Mouse (Mus musculus): ENCODE measurements around the gene Sytl3.
"Not testable (repeated sequence)": the region's sequence is repeated elsewhere in the genome, so short reads cannot be mapped to it uniquely, and the experiment has no call there.

DNA sequence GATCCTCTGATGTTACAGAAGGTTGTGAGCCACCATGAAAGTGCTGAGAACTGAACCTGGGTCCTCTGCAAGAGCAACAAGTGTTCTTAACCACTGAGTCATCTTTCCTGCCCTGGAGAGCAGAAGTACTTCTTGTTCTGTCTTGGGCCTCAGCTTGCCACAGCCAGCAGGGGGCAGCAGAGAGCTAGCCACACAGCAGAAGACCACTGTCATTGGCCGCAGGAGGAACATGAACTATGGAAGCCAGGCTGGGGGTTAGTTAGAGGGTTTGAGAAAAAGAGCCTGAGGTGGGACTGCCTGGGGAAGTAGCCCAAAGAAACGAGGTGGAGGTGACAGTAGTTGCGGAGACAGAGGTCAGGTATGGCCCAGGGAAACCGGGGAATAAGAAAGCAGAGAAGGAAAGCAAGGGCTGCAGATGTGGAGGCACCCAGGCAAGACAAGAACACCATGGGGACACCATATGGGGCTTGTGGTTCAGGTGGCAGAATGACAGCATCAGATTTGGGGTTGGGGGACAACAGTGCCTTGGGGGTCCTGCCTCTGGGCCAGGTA lies 38.4 kb downstream of the Sytl3 start:
- TF ChIP-seq GATA1 (IDR thresholded peaks at IDR 0.05; ENCODE audit: borderline replicate concordance, low read length); FLI1 (IDR thresholded peaks at IDR 0.05; ENCODE audit: low read length): not testable (repeated sequence)
